Mouse (Mus musculus) frontal cortex, adult 2 months (tissue): ENCODE measurements around the gene Elp1. TPM values are rescaled to one million over a fixed set of nuclear protein-coding genes. Genes with fewer than 3 reads are reported as not detected.

ENCODE experiments used
- DNase-seq, 2 experiments: peaks; one replicate each; pipeline ENCODE4 v3.0.0; 2022; ENCODE audit warnings: low spot score in 1 of 2; ENCODE audit errors: extremely low spot score in 1 of 2
- polyA plus RNA-seq: library from polyadenylated mRNA; depleted of rRNA; stranded (reverse); fragments of >200 nt; gene quantifications from 2 replicates; pipeline ENCODE4 v1.2.3, GENCODE M21; 2012

Gene Elp1
- polyA plus RNA-seq, 1 experiment, result 67.4 TPM

DNA sequence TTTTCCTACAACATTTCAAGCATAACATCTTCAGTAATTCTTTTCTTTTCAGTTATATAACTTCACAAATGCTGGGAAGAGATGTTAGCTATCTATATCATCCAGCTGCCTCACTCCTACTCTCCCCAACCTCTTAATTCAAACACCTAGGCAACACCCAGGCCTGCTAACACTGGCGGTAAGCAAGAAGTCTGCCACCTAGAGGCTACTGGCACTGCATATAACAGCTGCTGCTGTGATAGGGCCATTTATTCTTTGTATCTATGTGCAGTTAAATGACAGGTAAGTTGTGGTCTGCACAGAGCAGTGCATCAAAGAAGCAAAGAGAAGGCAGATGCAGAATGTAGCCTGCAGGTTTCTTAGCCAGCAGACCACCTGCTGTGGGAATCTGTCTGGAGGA is 10.8 kb downstream of the Elp1 start:
- peak; percentile 18 to 39 for DNase-seq

- DNase-seq, result no peak
Measured at GRCm38 (mm10) chr4:56771065-56771464, 31.1 kb downstream of the Elp1 start.

GRCm38 (mm10) chr4:56768913-56769312 is 33.2 kb downstream of the Elp1 start:
- no peak for DNase-seq

DNA sequence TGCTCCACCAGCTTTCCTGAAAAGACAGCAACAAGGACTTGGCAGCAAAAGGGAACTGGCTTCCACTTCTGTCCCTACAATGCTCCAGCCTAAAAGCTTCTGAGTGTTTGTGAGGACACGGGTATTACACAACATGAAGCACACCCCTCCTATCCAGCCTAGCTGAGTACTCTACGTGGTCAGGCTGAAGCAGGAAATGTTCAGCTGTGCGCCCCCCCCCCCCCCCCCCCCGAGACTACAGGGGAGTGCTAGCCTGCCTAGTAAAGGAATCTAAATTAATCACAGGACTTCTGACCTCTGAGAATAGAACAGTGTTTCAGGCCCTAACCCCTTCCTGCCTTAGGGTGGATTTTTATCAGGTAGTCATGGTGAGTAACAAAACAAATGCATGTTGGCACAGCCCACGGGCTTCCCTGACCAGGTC is 34.3 kb downstream of the Elp1 start:
- no peak for DNase-seq

DNA sequence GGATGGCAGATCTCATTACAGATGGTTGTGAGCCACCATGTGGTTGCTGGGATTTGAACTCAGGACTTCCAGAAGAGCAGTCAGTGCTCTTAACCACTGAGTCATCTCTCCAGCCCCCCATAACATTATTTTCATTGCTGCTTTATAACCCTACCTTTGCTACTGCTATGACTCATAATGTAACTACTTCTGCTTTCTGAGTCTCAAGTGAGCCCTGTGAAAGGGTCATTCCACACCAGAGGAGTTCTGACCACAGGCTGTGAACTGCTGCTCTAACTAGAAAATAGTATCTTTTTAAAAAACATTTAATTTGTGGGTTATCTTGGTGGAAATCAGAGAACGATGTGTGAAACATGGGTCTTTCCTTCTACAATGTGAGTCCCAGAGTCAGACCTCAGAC is 44.4 kb downstream of the Elp1 start:
- DNase-seq, result no peak

- DNase-seq, result no peak
Measured at GRCm38 (mm10) chr4:56756966-56757600, 45.0 kb downstream of the Elp1 start.

- DNase-seq, result no peak
Measured at GRCm38 (mm10) chr4:56756021-56756420, 46.1 kb downstream of the Elp1 start.

DNA sequence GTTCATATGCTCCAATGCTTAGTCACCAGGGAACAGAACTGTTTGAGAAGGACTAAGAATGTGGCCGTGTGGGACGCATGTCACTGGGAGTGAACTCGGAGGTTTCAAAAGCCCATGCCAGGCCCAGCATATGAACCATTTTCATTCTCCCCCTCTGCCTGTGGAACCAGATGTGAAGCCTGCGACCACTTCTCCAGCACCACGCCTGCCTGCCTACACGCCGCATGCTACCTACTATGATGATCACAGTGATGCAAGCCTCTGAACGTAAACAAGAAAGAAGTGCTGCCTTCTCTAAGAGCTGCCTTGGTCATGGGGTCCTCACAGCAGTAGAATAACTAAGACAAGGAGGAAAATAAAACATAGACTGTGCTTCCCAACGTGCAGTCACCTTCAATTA is 54.7 kb downstream of the Elp1 start:
- DNase-seq, result no peak

DNA sequence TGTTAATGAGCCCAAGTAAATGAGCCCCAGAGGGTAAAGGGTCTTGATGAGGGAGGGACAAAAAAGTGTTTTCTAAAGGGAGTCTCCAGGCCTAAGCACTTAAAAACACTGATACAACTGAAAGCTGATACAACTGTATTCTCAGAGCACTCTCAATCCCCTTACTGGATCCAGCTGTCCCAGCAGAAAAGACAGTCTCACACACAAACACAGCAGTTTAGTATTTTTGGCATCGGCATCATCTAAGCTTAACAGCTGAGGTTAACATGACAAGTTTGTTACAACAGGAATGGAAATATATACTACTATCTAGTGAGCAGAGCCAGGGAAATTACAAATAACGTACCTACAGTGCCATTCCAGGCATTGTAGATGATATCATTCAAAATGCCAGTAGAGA is 55.8 kb downstream of the Elp1 start:
- no peak for DNase-seq

GRCm38 (mm10) chr4:56743363-56744195 is 58.6 kb downstream of the Elp1 start, which contains the start of gene Actl7a:
Gene Actl7a, plus strand, starts transcription at chr4:56743413.
- no peak for DNase-seq

GRCm38 (mm10) chr4:56742698-56743097 is 59.4 kb downstream of the Elp1 start:
- no peak for DNase-seq

DNA sequence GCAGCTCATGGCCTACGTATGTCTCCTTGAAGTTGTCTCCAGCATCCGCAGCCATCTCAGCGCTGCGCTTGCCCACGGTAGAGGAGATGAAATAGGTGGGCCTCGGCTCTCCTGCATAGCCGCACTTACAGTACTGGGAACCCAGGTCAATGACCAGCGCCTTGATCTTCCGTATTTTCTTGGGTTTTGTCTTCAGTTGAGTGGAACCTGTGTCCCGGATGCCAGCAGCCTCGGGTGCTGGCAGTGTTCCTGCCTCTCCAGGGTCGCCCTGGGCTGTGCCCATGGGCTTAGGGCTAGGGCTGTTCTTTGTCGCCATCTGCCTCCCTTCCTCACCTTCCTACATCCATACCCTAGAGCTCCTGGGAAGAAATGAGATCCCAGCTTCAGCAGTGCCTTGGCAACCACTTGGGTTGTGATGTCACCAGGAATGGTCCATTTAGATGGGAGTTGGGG is 61.1 kb downstream of the Elp1 start, which contains the start of gene Actl7b:
TSS of gene Actl7b (minus strand) at position 403 of the 453 bp plus-strand sequence.
- no peak for DNase-seq

GRCm38 (mm10) chr4:56740611-56741010 is 61.5 kb downstream of the Elp1 start:
- no peak for DNase-seq

DNA sequence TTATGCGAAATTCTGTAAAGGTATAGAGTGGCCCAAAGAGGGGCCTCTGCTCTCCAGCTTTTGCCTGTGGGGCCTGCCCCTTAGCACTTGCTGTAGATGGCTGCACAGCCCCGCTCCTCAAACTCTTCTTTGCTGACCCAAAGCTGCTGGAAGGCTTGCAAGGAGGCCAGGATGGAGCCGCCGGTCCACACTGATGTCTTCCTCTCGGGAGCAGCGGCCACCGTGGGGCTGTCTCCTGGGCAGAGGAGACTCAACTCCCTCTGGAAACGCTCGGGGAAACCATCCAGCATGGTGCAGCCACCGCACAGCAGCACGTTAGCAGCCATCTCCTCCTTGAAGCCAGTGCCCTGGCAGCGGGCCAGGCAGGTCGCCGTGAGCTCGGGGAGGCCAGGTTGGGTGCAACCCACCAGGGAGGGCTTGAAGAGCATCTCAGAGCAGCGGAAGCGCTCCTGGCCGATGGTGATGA is 62.1 kb downstream of the Elp1 start, which contains the start of gene Gm26657:
TSS of gene Gm26657 (plus strand) at position 51 of the 466 bp plus-strand sequence.
- DNase-seq, result no peak

GRCm38 (mm10) chr4:56725839-56726238 is 76.3 kb downstream of the Elp1 start:
- no peak for DNase-seq

DNA sequence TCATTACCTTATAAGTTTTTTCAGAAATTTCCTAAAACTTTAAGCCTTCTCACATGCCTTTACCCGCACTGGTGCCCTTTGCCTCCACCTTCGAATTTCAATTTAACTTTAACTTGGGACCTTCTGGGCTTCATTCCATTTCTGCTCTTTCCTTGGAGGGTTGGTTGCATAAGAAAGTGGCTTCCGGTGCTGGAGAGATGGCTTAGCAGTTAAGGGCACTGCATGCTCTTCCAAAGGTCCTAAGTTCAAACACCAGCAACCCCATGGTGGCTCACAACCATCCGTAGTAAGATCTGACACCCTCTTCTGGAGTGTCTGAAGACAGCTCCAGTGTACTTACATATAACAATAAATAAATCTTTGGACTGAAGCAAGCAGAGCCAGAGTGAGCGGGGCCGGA is 78.9 kb downstream of the Elp1 start:
- DNase-seq, result no peak

DNA sequence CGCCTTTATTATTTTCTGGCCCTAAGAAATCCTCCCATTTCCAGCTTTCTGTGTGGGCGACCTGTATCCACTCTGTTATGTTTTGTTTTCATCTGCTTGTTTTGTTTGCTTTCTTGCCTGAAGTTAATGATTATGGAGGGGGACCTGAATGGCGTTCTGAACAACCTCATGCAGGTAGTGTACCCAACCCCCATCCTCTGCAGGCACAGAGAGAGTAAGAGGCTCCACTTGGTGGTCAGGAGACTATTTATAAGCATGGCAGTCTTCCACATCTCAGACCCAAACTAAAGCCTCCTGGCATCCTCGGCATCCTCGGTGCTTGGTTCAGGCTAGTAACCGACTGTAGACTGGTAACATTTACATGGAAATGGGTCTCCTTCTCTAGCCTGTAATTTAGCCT is 79.8 kb downstream of the Elp1 start:
- DNase-seq, result no peak

DNA sequence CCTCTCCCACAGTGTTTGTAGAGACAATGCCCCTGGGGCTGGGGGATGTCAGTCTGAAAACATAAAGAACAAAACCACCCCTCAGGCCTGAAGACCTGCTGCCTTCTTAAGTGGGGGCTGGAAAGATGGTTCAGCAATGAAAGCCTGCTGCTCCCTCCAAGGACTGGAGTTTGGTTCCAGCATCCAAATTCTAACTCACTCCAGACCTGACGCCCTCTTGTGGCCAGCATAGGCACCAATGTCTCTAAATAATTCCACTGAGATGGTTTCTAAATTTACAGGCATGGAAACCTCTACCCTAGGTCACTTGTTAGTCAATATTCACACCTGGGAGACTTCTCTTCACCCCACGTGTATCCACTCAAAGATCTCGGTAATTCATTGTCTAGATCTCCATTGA is 80.7 kb downstream of the Elp1 start:
- DNase-seq, result peak in 1 of 2 experiments; percentile 53

GRCm38 (mm10) chr4:56720403-56720802 is 81.7 kb downstream of the Elp1 start:
- DNase-seq, result peak in 1 of 2 experiments; percentile 56

GRCm38 (mm10) chr4:56719456-56719855 is 82.7 kb downstream of the Elp1 start:
- no peak for DNase-seq

GRCm38 (mm10) chr4:56718573-56719442 is 83.3 kb downstream of the Elp1 start:
- no peak for DNase-seq
